Mouse (Mus musculus) E14TG2a.4 (cell line): ENCODE data around the gene Clcn2.

Experiments used
- CTCF ChIP-seq: conservative IDR thresholded peaks from 2 replicates; pipeline ENCODE4 v1.5.1; 2014; ENCODE audit warnings: low read length
- NANOG ChIP-seq: IDR thresholded peaks from 2 replicates; pipeline ENCODE4 v1.6.1; 2014; ENCODE audit warnings: borderline replicate concordance, low read length, mixed read lengths
- POU5F1 ChIP-seq: IDR thresholded peaks from 2 replicates; pipeline ENCODE4 v1.6.1; 2014; ENCODE audit warnings: low read length, borderline replicate concordance

DNA sequence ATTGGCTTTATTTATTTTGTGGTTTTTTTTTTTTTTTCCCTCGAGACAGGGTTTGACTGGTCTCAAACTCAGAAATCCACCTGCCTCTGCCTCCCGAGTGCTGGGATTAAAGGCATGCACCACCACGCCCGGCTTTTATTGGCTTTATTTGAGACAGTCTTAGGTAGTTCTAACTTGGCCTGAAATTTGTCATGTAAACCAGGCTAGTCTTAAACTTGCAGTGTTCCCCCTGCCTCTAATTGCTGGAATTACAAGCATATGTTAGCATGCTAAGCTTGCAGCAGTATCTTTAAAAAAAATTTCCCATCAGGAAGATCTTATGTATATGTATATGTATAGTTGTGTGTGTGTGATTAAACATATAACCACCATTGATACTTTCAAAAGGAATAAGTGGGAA lies 40.8 kb downstream of the Clcn2 start:
- TF ChIP-seq CTCF, result no peak
- TF ChIP-seq NANOG, result no peak
- no peak for TF ChIP-seq POU5F1
